Mouse (Mus musculus) E14TG2a.4 (cell line): ENCODE data around the gene Maea.

Experiments
- CTCF ChIP-seq: conservative IDR thresholded peaks from 2 replicates; pipeline ENCODE4 v1.5.1; 2014; ENCODE audit warnings: low read length
- NANOG ChIP-seq: IDR thresholded peaks from 2 replicates; pipeline ENCODE4 v1.6.1; 2014; ENCODE audit warnings: borderline replicate concordance, low read length, mixed read lengths
- POU5F1 ChIP-seq: IDR thresholded peaks from 2 replicates; pipeline ENCODE4 v1.6.1; 2014; ENCODE audit warnings: low read length, borderline replicate concordance

DNA sequence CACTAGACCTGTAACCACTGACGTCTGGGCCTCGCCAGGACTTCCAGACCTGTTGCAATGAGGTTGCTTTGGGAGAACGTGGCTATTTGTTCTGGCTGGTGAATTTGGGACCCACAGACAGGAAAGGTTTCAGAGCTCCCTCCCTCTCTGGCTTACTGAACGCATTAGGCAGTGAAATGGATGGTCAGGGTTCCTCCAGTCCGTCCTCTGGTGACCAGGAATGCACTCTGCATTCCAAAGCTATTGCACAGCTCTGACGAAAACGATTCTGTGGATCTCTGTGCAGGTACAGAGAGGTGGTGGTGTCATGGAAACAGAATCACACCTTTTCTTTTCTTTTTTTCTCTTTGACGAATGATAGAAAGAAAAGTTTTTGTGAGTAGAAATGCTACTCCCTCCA, 1.9 kb downstream of the Maea start:
- TF ChIP-seq CTCF (no peak), NANOG (no peak), POU5F1 (no peak)
